Mouse (Mus musculus) erythroblast, embryonic 14.5 days (primary cell): ENCODE data around the gene Tspoap1.

Experiments used
- GATA1 ChIP-seq: IDR thresholded peaks from 2 replicates; pipeline ENCODE4 v1.6.1; 2012; ENCODE audit warnings: low read length, inconsistent platforms, mixed read lengths
- TAL1 ChIP-seq: IDR thresholded peaks from 3 replicates; pipeline ENCODE4 v1.6.1; 2012; ENCODE audit warnings: low read length, inconsistent platforms, mixed read lengths

DNA sequence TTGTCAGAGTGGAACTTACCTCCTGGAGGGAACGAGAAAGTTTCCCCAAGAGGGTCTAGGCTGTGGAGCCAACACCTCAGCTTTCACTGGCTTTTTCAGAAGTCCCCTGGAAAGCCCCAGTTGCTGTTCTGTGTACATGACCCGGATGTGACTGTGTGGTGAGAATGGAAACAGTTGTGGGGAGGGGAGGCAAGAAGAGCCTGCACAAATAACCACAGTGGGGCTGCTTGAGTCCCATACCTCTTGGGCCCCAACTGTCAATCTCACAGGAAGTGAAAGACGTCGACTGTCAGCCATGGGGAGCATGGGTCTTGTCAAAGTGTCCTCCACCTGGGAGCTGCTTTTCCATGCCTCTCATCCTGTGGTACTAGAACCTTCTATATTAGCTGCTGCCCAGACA, 15.4 kb upstream of the Tspoap1 start:
- TF ChIP-seq GATA1 (no peak), TAL1 (no peak)
